Mouse (Mus musculus) ovary, adult 18-20 months (tissue): ENCODE measurements around the gene Crybb1.

Experiments
- DNase-seq: peaks from one replicate; pipeline ENCODE4 v3.0.0; 2022; ENCODE audit warnings: low spot score, mixed read lengths

Crybb1 gene

DNA sequence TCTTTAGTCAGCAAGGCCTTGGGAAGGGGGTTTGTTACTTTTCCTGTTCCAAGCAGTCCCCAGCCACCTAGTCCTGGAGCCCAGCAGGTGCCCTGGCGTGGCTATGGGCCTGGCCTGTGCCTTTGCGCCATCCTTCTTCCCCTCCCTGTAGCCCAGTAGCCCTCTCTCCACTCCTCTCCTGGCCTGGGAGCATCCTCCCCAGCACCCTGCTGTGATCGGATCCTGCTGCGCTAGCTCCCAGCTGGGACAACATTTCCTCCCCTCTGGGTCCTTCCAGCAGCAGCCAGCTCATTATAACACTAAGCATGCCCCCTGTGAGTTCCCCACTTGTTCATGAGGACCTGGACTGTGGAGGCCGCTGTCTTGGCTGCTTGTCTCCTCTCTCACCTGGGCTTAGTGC lies 50.2 kb downstream of the Crybb1 start:
- no peak for DNase-seq

DNA sequence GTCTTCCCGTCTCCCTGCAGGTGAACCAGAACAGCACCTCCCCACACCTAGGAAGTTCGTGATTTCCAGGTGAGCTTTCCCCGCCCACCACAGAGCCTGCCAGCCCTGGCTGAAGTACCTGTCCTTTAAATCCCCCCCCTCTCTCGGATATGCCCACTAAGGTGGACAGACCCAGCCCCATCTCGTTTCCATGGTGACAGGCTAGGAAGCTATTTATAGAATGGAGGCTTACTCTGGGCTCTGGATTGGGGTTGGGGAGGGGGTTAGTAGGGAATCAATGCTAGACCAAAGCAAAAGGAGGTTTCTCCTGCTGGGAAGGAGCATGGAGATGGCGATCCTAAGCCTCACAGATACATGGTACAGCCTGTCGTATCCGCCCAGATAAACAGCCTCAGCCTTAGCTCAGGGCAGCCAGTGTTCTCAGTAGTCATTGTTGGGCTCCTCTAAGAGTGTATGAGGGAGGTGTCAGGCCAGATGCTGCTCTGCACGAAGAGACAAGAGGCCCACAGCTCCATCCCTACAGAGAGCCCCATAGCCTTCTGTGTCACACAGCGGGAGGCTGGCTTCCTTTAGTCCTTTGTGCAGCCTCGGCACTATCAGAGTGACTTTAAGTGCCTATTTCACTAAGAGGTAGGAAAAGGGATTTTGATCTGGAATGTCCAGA lies 57.7 kb downstream of the Crybb1 start:
- DNase-seq: no peak

GRCm38 (mm10) chr5:112316468-112316867 lies 60.9 kb downstream of the Crybb1 start:
- DNase-seq: no peak

- DNase-seq: no peak
Measured at GRCm38 (mm10) chr5:112317328-112317727, 61.7 kb downstream of the Crybb1 start.
